Mouse (Mus musculus) heart, postnatal 25 days (tissue): ENCODE results near the gene Csmd2. TPM values are rescaled to one million over a fixed set of nuclear protein-coding genes. Genes with fewer than 3 reads are reported as not detected.

Source experiments
- DNase-seq: peaks from one replicate; pipeline ENCODE4 v3.0.0; 2022; ENCODE audit warnings: low spot score
- intact Hi-C: fragments of 180-260 bp; cut with DNase I; formaldehyde crosslinking; loops from one replicate; pipeline ENCODE4 v1.15.1; 2025
- total RNA-seq, 2 experiments: library from RNA; stranded (reverse); gene quantifications; 2 replicates each; pipeline ENCODE4 v1.2.3; 2021

Csmd2 gene
- total RNA-seq, 2 experiments from 2014 or later = 0.03 to 0.06 TPM

GRCm38 (mm10) chr4:128306011-128306410 lies 318.4 kb downstream of the Csmd2 start:
- DNase-seq = no peak
- intact Hi-C loops = no loop called here

DNA sequence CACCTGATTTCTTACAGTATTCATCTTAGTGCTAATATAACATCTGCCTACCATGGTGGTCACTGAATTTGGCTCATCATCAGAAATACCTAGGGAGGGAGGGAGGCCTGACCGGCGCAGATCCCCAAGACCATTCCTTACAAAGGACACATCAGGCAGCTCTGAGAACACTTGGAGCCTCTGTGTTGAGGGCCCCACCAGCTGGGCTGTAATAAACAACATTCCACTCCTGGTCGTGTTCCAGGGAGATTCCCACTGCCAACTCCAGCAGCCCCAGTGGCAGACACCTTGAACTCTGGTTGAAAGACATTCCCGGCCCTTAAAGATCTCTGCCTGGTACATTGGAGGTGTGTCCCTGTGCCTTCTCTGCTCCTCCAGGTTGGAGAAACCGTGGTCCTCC lies 327.7 kb downstream of the Csmd2 start:
- no peak for DNase-seq
- intact Hi-C loops = no loop called here

DNA sequence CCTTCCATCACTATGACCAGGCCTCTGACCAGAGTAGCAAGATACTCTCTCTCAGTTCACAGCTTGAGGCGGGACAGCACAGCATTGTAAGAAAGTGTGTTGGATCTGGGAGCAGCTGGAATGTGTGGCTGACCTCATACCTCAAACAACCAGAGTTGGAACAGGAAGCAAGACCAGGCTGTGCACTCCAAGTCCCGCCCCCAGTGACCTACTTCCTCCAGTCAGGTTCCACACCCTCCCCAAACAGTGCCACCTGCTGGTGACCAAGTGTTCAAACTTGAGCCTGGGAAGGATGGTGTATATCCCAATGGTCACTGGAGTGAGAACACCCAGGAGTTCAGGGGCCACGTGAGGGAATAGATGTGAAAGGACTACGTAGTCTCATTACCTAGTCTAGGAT lies 330.3 kb downstream of the Csmd2 start:
- DNase-seq = no peak
- intact Hi-C loops = no loop called here

DNA sequence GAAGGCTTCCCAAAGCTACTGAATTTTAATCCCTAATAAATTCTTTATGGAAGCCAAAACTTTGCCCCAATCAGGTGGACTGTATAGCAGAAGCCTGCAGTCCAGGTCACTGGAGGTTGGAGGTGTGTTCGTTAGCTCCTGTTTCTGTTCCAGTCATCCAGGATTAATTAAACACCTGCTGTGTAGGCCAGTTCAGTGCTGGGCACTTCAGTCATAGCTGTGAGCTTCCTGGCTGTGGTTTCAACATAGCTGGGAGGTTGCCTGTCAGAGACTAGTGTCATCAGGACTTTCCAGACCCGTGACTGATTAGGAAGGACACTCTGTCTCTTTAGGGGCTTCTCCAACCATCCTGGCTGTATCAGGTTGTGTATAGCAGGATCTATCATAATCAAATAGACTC lies 337.9 kb downstream of the Csmd2 start:
- DNase-seq = no peak
- intact Hi-C loops = no loop called here

DNA sequence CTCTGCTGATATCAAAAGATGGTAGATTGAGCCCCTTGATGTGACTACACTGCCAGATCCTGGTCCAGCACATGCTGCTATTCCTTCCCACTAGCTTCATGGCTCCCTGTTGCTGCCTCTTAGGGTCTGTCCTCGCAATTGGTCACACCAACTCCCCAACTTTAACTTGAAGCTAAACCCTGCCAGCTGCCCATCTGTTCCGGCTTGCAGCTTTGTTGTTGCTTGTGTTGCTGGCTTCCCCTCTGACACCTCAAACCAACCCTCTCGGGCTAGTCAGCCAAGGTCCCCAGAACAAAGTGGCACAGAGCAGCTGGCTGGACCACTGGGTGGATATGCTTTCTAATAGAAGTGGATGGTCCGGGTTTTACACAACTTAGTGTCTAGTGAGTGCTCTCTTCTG lies 339.1 kb downstream of the Csmd2 start:
- intact Hi-C loops = no loop called here
- DNase-seq = no peak

GRCm38 (mm10) chr4:128327421-128327820 lies 339.8 kb downstream of the Csmd2 start:
- intact Hi-C loops = no loop called here
- no peak for DNase-seq

GRCm38 (mm10) chr4:128330519-128330918 lies 342.9 kb downstream of the Csmd2 start:
- no peak for DNase-seq
- intact Hi-C loops = no loop called here

DNA sequence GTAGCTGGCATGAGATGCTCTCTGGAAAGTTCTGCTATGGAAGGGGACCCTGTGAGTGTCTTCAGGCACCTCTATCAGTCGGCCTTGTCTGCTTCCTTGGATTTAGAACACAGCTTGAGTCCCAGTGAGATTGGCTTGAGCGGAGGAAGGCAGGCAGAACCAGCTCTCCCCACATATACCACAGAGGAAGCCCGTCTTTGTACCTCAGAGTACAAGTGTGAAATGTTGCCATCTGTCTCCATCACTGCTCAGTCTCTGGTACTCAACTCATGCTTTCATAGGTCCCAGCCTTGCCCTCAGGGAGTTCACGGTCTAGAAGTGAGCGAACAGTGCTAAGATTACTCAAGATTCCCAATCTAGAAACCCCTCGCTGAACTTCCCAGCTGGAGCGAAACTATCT lies 352.8 kb downstream of the Csmd2 start:
- no peak for DNase-seq
- intact Hi-C loops = no loop called here

DNA sequence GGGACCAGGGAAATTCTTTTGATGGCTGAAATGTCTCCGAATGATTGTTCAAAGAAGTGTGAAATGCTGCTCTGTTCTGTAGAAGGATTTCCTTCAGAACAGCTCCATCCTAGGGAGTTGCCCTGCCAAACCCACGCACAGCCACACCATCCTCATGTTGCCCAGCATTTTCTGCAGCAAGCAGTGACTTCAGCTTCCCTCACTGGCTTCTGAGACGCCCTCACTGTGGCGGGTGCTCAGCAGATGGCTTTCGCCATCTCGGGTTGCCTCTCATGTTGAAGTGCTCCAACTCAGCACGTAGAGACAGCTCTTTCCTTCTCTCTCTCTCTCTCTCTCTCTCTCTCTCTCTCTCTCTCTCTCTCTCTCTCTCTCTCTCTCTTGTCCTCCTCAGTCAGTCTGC lies 353.7 kb downstream of the Csmd2 start:
- intact Hi-C loops = no loop called here
- DNase-seq = no peak

DNA sequence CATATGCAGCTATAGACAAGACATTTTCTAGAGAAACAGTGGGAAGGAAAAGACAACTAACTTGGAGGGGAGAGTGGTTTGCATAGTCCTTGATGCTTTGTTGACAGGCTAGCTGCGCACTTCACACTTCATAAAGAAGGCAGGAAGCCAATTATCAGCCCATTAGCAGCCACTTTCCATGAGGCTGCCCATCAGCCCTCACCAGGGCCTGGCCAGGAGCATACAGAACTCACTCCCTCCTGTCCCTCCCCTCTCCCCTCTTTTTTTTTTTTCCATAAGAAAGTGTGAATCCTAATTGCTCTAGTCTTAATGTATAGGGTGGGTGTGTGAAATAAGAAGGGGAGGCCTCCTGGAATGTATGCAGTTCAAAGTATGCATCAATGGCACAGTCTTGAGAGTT lies 354.6 kb downstream of the Csmd2 start:
- intact Hi-C loops = no loop called here
- DNase-seq = no peak

DNA sequence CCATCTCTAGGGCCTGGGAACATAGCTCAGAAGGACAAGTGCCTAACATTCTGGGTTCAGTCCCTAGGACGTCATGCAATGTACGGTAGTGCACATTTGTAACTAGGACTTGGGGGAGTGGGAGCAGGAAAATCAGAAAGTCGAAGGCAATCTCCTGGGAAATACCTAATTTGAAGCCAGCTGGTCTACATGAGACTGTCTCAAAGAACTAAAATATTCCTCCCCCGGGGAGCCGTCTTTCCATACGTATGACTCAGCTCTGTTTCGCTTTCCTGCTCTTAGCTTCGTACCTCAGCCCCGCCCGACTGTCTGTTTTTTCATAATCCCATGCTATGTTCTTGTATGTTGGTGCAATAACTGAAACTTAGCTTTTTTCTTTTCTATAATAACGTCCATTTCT lies 371.1 kb downstream of the Csmd2 start:
- no peak for DNase-seq
- intact Hi-C loops = no loop called here

DNA sequence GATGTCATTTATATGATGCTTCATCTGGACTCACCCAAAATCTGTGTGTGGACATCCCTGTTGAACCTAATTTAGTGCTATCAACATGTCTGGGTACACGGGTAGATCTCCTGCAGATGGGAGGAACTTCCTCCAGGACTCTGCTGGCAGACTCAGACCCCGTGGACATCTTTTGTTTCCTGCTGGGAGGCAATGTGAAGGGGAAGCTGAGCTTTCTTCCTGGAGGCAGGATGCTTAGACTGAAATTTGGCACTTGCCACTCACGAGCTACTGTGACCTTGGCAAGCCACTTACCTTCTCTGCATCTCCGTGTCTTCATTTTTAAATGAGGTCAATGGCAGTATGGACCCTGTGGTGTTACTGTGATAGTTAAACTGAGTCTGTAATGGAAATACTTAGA lies 378.2 kb downstream of the Csmd2 start:
- intact Hi-C loops = no loop called here
- DNase-seq = no peak

GRCm38 (mm10) chr4:128368088-128368487 lies 380.4 kb downstream of the Csmd2 start:
- no peak for DNase-seq
- intact Hi-C loops = no loop called here

GRCm38 (mm10) chr4:128371766-128372165 lies 384.1 kb downstream of the Csmd2 start:
- DNase-seq = no peak
- intact Hi-C loops = no loop called here

DNA sequence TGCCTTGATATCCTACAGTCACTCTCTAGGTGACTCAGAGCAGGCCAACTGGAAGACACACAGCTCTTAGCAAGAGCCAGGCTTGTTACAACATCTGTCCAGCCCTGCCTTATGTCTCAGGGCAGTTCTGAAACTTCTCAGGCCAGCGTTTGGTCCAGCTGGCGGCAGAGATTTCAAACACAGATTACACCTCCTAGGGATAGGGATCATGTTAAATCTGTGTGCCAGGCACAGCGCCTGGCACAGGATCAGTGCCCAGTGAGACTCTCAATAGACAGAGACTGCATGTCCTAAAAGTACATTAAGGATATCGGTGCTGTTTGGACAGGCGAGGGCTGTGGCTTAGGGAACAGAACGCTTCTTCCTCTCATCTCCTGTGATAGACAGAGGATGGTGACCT lies 385.5 kb downstream of the Csmd2 start:
- intact Hi-C loops = no loop called here
- DNase-seq = no peak

DNA sequence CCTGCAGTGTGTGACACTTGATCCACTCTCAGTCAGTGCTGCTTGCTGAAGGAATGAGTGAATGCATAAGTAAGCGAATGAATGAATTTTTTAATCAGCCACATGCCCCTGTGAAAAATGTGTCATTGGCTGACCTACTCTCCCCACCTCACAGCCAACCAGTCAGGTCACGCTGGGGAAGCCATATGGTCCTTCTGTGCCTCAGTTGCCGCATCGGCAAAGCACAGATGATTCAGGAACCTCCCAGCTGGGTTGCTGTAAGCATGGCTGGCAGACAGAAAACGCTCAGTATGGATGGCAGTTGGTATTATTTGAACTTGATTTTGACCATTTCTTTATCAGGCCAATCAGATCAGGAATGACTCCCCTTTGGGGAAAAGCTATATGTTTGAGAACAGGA lies 386.4 kb downstream of the Csmd2 start:
- intact Hi-C loops = no loop called here
- DNase-seq = no peak

DNA sequence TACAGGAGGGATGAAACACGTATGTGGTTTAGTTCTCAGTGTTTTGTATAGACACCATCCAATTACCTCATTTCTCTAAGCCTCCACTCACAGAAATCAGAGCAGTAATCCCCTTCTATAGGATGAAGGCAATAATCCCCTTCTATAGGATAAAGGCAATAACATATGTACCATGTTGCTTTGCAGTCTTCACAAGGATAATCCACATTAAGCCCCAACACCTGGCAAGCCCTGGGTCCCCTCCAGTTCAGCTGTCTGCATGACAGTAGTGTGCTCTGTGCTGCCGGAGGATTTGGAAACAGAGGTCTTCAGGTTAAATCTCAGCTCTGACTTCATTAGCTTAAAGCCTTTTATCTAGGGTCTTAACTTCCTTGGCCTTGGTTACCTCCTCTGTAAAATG lies 391.3 kb downstream of the Csmd2 start:
- intact Hi-C loops = no loop called here
- DNase-seq = no peak

- DNase-seq = no peak
- intact Hi-C loops = no loop called here
Observed at GRCm38 (mm10) chr4:128381331-128381730, 393.7 kb downstream of the Csmd2 start.

- no peak for DNase-seq
- intact Hi-C loops = no loop called here
Observed at GRCm38 (mm10) chr4:128383800-128384199, 396.1 kb downstream of the Csmd2 start.

DNA sequence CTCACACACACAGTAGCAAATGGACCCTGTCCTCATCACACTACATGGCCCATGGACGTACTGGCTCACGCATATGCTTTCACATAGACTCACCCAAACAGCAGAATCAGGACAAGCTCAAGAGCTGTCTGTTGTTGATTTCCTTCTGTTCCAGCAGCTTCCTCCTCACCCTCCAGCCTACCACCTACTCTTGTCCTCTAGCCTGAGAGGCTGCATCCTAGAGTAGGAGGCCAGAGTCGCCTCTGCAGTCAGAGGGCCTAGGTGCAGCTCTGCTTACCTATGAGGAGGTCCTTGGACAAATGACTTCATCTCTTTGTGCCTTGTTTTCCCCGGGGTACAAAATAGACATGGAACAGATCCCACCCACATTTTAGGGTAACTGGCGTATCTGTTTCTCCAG lies 403.8 kb downstream of the Csmd2 start:
- intact Hi-C loops = no loop called here
- no peak for DNase-seq

GRCm38 (mm10) chr4:128392279-128392678 lies 404.6 kb downstream of the Csmd2 start:
- no peak for DNase-seq
- intact Hi-C loops = no loop called here

- no peak for DNase-seq
- intact Hi-C loops = no loop called here
Observed at GRCm38 (mm10) chr4:128393864-128394263, 406.2 kb downstream of the Csmd2 start.

GRCm38 (mm10) chr4:128396616-128397015 lies 409.0 kb downstream of the Csmd2 start:
- no peak for DNase-seq
- intact Hi-C loops = no loop called here
